Mouse (Mus musculus): ENCODE data around the gene Tcf7l2. TPM values are rescaled to one million over a fixed set of nuclear protein-coding genes. Genes with fewer than 3 reads are reported as not detected.

Tcf7l2 gene
- polyA plus RNA-seq, 1 experiment from 2014 or later, result 60.6 TPM

DNA sequence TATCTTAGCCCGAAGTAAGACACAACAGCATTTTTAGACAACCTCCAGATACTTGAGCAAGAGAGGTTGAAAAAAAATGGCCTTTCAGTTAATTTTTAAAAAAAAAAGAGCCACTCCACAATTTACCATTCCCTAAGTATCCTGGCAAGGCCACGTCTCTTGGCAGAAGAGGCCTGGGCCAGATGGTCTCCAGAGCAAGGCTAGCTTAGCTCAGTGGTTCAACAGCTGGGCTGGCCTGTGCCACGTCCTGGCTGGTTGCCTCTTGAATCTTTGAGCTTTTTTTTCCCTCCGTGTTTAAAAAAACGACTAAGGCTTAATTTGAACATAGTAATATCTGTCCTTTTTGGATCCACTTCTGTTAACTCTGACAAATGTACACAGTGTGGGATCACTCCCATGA lies 209.8 kb downstream of the Tcf7l2 start:
- Histone ChIP-seq H3K4me1 (ENCODE audit: control insufficient read depth, insufficient read depth, low read length) (no peaks in the 10 kb centered on the region), H3K36me3 (ENCODE audit: control insufficient read depth, insufficient read depth, low read length) (no peaks in the 10 kb centered on the region), H3K4me2 (ENCODE audit: low read depth) (no peak overlapping the region), H3K27ac (ENCODE audit: low read depth, low read length) (no peak overlapping the region), H3K9me3 (ENCODE audit: control insufficient read depth, low read length) (no peaks in the 10 kb centered on the region), H3K4me3 (ENCODE audit: low read depth, low read length) (no peak overlapping the region), H3K9ac (ENCODE audit: low read length) (no peak overlapping the region), H3K27me3 (ENCODE audit: control insufficient read depth, insufficient read depth, low read length) (no peaks in the 10 kb centered on the region)
- no peak for DNase-seq (ENCODE audit: low spot score)
- no peak for ATAC-seq (ENCODE audit: insufficient read depth, low FRiP score, low TSS enrichment)
- WGBS, result 79% methylated on average over 5 of the region's 5 CpGs

DNA sequence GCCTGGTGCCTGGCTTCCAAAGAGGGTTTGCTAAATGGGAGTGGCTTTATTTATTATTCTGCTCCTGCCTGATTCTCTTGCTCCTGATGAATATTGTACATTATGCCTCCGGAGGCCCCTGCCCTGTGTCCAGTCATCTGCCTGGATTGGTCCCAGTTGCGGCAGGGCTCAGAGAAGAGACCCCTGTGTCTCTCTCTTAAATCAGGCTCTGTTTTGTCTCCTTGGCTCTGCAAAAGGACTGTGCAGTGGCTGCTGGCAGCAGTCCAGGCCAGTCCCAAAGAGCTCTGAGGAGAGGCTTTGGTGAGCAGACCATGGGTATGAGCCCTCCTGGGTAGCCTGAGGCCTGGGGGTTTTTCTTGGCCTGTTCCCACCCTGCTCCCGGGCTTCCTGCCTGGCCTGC lies 211.6 kb downstream of the Tcf7l2 start:
- WGBS, result 76% methylated on average over 3 of the region's 3 CpGs
- H3K27ac ChIP-seq (ENCODE audit: low read depth, low read length), result no peak overlapping the region
- ATAC-seq (ENCODE audit: insufficient read depth, low FRiP score, low TSS enrichment), result no peak

DNA sequence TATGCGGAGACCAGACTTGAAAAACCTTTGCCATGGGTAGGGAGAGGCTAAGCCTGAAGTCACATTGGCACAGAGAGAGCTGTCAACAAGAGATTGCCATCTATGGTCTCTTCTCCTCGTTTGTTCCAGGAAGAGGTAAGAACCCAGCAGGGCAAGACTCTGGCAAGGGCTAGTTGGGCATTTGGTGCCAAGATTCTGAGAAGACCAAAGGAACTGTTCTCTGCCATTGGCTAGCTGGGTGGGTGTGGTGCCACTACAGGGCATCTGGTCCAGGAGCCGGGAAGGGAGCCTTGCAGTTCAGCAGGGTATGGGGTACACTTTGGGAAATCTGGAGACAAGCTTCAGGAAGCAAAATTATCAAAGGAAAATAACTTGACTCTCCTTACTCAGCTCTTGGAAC lies 213.5 kb downstream of the Tcf7l2 start:
- no peaks in the 10 kb centered on the region; the same call in 1 of the 2 replicates for H3K36me3 ChIP-seq (ENCODE audit: control insufficient read depth, insufficient read depth, low read length)
- no peak overlapping the region for H3K9ac ChIP-seq (ENCODE audit: low read length)
- ATAC-seq (ENCODE audit: insufficient read depth, low FRiP score, low TSS enrichment), result no peak
- 81% methylated on average over 3 of the region's 3 CpGs for WGBS
- peaks cover 3% of the 10 kb centered on the region; the same call in 1 of the 2 replicates for H3K9me3 ChIP-seq (ENCODE audit: control insufficient read depth, low read length)
- H3K4me3 ChIP-seq (ENCODE audit: low read depth, low read length), result no peak overlapping the region
- DNase-seq (ENCODE audit: low spot score), result no peak
- no peaks in the 10 kb centered on the region for H3K4me1 ChIP-seq (ENCODE audit: control insufficient read depth, insufficient read depth, low read length)
- no peak overlapping the region for H3K27ac ChIP-seq (ENCODE audit: low read depth, low read length)
- H3K4me2 ChIP-seq (ENCODE audit: low read depth), result no peak overlapping the region
- no peaks in the 10 kb centered on the region for H3K27me3 ChIP-seq (ENCODE audit: control insufficient read depth, insufficient read depth, low read length)

More for the DNA sequence above, 211.6 kb downstream of the Tcf7l2 start:
- H3K9ac ChIP-seq (ENCODE audit: low read length), result no peak overlapping the region
- H3K4me2 ChIP-seq (ENCODE audit: low read depth), result no peak overlapping the region
- H3K27me3 ChIP-seq (ENCODE audit: control insufficient read depth, insufficient read depth, low read length), result no peaks in the 10 kb centered on the region
- no peaks in the 10 kb centered on the region for H3K9me3 ChIP-seq (ENCODE audit: control insufficient read depth, low read length)
- no peak for DNase-seq (ENCODE audit: low spot score)
- no peaks in the 10 kb centered on the region for H3K36me3 ChIP-seq (ENCODE audit: control insufficient read depth, insufficient read depth, low read length)
- H3K4me1 ChIP-seq (ENCODE audit: control insufficient read depth, insufficient read depth, low read length), result no peaks in the 10 kb centered on the region
- H3K4me3 ChIP-seq (ENCODE audit: low read depth, low read length), result no peak overlapping the region

DNA sequence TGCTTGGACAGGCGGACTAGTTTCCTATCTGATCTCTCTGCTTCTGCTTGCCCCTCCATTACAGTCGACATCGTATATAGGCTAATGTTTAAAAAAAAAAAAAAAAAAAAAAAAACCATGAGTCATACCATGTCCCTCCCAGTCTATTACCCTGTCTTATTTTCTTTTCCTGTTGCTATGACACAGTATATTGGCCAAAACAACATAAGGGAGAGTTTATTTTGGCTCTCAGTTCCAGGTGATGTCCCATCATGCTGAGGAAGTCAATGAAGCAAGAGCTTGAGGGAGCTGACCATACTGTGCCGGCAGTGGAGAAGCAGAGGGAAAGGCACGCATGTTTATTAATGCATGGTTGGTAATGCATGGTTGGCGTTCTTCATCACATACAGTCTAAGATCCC lies 215.1 kb downstream of the Tcf7l2 start:
- Histone ChIP-seq H3K4me3 (ENCODE audit: low read depth, low read length) (no peak overlapping the region), H3K4me1 (ENCODE audit: control insufficient read depth, insufficient read depth, low read length) (no peaks in the 10 kb centered on the region), H3K36me3 (ENCODE audit: control insufficient read depth, insufficient read depth, low read length) (no peaks in the 10 kb centered on the region; the same call in 1 of the 2 replicates), H3K27ac (ENCODE audit: low read depth, low read length) (no peak overlapping the region), H3K9me3 (ENCODE audit: control insufficient read depth, low read length) (peaks cover 3% of the 10 kb centered on the region; the same call in 1 of the 2 replicates), H3K4me2 (ENCODE audit: low read depth) (no peak overlapping the region), H3K9ac (ENCODE audit: low read length) (no peak overlapping the region), H3K27me3 (ENCODE audit: control insufficient read depth, insufficient read depth, low read length) (no peaks in the 10 kb centered on the region)
- ATAC-seq (ENCODE audit: insufficient read depth, low FRiP score, low TSS enrichment), result no peak
- no peak for DNase-seq (ENCODE audit: low spot score)
- WGBS, result 92% methylated on average over 6 of the region's 6 CpGs

DNA sequence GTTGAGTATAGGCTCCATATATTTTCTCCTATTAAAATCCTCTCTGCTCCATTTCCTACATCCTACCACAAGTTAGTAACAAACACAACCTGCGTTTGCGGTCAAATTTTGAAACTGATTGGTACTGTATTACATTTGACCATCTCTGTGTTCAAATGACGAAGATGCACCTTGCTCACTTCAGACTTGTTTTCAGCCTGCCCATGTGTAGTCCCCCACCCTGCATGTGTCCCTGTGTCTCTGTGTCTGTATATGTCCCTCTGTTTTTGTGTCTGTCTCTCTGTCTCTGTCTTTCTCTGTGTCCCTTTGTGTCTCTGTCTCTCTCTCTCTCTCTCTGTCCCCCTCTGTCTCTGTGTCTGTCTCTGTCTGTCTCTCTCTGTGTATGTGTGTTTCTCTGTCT lies 222.8 kb downstream of the Tcf7l2 start:
- Histone ChIP-seq H3K4me1 (ENCODE audit: control insufficient read depth, insufficient read depth, low read length) (no peaks in the 10 kb centered on the region), H3K9ac (ENCODE audit: low read length) (no peak overlapping the region), H3K36me3 (ENCODE audit: control insufficient read depth, insufficient read depth, low read length) (no peaks in the 10 kb centered on the region), H3K4me3 (ENCODE audit: low read depth, low read length) (no peak overlapping the region), H3K4me2 (ENCODE audit: low read depth) (no peak overlapping the region), H3K27me3 (ENCODE audit: control insufficient read depth, insufficient read depth, low read length) (0 out of 2 replicates have a peak, but pooled peaks cover 2% of the 10 kb centered on the region), H3K27ac (ENCODE audit: low read depth, low read length) (no peak overlapping the region), H3K9me3 (ENCODE audit: control insufficient read depth, low read length) (peaks cover under 1% of the 10 kb centered on the region; the same call in 1 of the 2 replicates)
- DNase-seq (ENCODE audit: low spot score) (no peak), ATAC-seq (ENCODE audit: insufficient read depth, low FRiP score, low TSS enrichment) (no peak)
- 94% methylated on average over 3 of the region's 3 CpGs for WGBS

DNA sequence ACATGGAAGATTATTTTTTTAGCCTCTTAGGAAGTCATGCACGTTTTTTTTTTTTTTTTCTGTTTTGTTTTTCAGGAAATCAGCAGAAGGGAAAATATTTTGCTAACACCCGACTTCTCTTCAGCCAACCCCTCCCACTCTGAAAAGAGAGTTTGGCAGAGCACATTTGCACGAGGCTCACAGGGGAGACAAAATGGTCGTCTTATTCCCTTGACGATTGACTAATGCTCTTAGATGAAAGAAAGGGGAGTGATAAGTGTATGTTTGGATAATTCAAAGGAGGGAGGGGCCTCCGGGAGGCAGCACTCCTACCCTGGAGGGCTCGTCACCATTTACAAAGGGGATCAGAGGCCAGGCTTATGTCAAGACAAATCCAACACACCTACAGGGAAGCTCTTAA lies 224.4 kb downstream of the Tcf7l2 start:
- Histone ChIP-seq H3K27me3 (ENCODE audit: control insufficient read depth, insufficient read depth, low read length) (0 out of 2 replicates have a peak, but pooled peaks cover 2% of the 10 kb centered on the region), H3K36me3 (ENCODE audit: control insufficient read depth, insufficient read depth, low read length) (no peaks in the 10 kb centered on the region), H3K4me1 (ENCODE audit: control insufficient read depth, insufficient read depth, low read length) (no peaks in the 10 kb centered on the region), H3K27ac (ENCODE audit: low read depth, low read length) (no peak overlapping the region), H3K4me3 (ENCODE audit: low read depth, low read length) (no peak overlapping the region), H3K9me3 (ENCODE audit: control insufficient read depth, low read length) (no peaks in the 10 kb centered on the region), H3K9ac (ENCODE audit: low read length) (no peak overlapping the region), H3K4me2 (ENCODE audit: low read depth) (no peak overlapping the region)
- 42% methylated on average over 7 of the region's 7 CpGs for WGBS
- DNase-seq (ENCODE audit: low spot score), result no peak
- no peak for ATAC-seq (ENCODE audit: insufficient read depth, low FRiP score, low TSS enrichment)

DNA sequence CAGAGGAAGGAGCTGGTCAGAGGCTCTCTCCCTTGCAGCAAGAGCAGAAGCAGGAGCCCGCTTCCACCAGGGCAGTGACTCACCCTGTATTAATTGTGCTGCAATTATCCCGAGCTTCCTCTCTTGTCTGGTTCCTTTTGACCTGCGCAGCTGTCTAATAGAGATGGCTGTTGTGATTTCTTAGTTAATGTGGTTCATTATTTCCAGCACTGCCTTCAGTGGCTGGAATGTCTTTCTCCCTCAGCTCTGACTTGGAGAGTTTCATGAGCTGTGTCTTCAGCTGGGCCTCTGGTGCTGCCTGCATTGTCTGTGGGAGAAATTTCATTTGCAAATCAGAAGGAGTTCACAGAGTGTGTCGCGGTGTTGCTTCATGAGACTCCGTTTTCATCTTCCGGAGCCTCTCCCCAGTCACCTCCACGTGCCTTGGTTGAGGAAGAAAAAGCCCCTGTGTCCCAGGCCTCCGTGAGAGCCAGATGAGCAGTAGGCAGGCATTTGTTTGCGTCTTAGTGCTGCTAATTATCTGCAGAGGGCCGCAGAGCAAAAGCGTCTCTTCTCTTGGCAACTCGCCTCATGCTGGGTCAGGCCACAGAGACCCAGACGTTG lies 228.4 kb downstream of the Tcf7l2 start:
- Histone ChIP-seq H3K9me3 (ENCODE audit: control insufficient read depth, low read length) (no peaks in the 10 kb centered on the region), H3K36me3 (ENCODE audit: control insufficient read depth, insufficient read depth, low read length) (no peaks in the 10 kb centered on the region), H3K27ac (ENCODE audit: low read depth, low read length) (no peak overlapping the region), H3K9ac (ENCODE audit: low read length) (no peak overlapping the region; the same call in 1 of the 2 replicates), H3K4me3 (ENCODE audit: low read depth, low read length) (no peak overlapping the region), H3K27me3 (ENCODE audit: control insufficient read depth, insufficient read depth, low read length) (0 out of 2 replicates have a peak, but pooled peaks cover 2% of the 10 kb centered on the region), H3K4me1 (ENCODE audit: control insufficient read depth, insufficient read depth, low read length) (no peaks in the 10 kb centered on the region), H3K4me2 (ENCODE audit: low read depth) (no peak overlapping the region)
- WGBS, result 23% methylated on average over 14 of the region's 14 CpGs
- ATAC-seq (ENCODE audit: insufficient read depth, low FRiP score, low TSS enrichment) (no peak), DNase-seq (ENCODE audit: low spot score) (peak; percentile 24)

DNA sequence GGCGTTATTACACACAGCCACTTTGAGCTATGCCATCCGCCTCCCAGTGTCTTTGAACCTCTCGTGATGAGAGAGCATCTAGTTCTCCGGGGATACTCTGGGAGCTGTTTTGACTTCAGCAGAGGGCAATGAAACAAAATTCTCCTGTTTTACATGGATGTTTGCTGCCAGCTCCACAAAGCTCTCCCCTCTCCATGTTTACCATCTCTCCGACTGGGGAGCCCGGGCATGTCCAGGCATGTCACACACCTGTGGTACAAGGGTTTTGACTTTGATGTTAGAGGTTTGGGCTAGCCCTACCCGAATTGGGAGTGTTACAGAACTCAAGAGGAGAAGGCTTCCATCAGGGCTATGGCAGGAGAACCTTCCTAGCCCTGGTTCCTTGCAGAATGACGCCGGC lies 234.5 kb downstream of the Tcf7l2 start:
- ATAC-seq (ENCODE audit: insufficient read depth, low FRiP score, low TSS enrichment) (no peak), DNase-seq (ENCODE audit: low spot score) (no peak)
- no peaks in the 10 kb centered on the region for H3K27me3 ChIP-seq (ENCODE audit: control insufficient read depth, insufficient read depth, low read length)
- H3K27ac ChIP-seq (ENCODE audit: low read depth, low read length), result no peak overlapping the region
- H3K4me2 ChIP-seq (ENCODE audit: low read depth), result no peak overlapping the region
- H3K36me3 ChIP-seq (ENCODE audit: control insufficient read depth, insufficient read depth, low read length), result no peaks in the 10 kb centered on the region
- WGBS, result 94% methylated on average over 9 of the region's 9 CpGs
- no peaks in the 10 kb centered on the region for H3K4me1 ChIP-seq (ENCODE audit: control insufficient read depth, insufficient read depth, low read length)
- H3K4me3 ChIP-seq (ENCODE audit: low read depth, low read length), result no peak overlapping the region
- no peaks in the 10 kb centered on the region for H3K9me3 ChIP-seq (ENCODE audit: control insufficient read depth, low read length)
- no peak overlapping the region for H3K9ac ChIP-seq (ENCODE audit: low read length)

All from neural tube, embryonic 11.5 days (tissue).